Mouse (Mus musculus) adrenal gland, postnatal 4 days (tissue): Measurements from ENCODE around the gene Pigz. TPM values are rescaled to one million over a fixed set of nuclear protein-coding genes. Genes with fewer than 3 reads are reported as not detected.

Experiments
- DNase-seq, 2 experiments: peaks; one replicate each; pipeline ENCODE4 v3.0.0; 2021 to 2022; ENCODE audit warnings: low spot score in 2 of 2, mixed read lengths in 2 of 2
- long read RNA-seq, 2 experiments: library from polyadenylated mRNA; stranded (forward); transcript quantifications; one replicate each; pipeline ENCODE4 v2.0.0; 2021
- total RNA-seq, 2 experiments: library from RNA; stranded (reverse); gene quantifications; 2 replicates each; pipeline ENCODE4 v1.2.3; 2021

Gene Pigz
- total RNA-seq, result 1 to 10 TPM in 1 of 2 experiments, under 1 TPM in 1; 0.90 to 1.3 TPM
- long read RNA-seq, experiment 1, partial matches to known transcripts, result 0 of 1 reads
- long read RNA-seq, experiment 1, other reads (novel, unspliced or antisense), result 0 of 1 reads
- long read RNA-seq, experiment 2, partial matches to known transcripts, result 0 of 2 reads
- long read RNA-seq, experiment 2, other reads (novel, unspliced or antisense), result 1 of 2 reads

DNA sequence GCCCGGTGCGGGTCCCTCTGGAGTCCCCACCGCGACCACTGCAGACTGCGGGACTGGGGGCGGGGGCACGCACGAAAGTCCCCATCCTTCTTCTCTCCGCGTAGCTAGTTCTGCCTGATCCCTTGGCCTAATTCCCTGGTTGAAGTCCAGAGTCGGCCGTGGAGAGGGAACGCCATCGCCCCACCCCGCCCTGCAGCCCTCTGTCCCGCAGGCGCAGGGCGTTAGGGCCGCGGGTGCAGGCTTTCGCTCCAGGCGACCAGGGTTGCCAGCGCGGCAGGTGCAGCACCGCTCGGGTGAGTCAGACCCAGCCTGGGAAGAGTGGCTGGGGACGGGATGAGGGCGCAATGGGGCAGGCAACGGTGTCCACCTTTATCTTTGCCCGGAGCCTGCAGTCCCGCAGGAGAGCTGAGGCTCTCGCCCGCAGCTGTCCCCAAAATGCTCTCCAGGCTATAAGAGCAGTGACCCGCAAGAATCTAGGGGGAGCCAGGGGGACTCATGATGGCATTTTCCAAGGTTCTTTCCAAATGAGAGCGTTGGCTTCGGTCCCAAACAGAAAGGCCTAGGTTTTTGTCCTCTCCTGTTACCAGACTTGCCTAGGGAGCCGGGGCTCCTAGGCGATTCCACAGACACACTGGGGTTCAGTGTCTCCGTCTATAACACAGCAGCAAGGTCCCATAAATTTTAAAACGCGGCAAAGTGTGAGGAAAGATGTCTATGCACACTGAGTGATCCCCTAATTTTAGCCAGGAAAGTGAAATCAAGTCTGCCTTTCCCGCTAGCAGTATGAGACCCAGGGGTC, at the start of gene Pigz:
Gene Pigz (plus strand): TSS at position 101 of the 799 bp plus-strand sequence.
- no peak for DNase-seq

DNA sequence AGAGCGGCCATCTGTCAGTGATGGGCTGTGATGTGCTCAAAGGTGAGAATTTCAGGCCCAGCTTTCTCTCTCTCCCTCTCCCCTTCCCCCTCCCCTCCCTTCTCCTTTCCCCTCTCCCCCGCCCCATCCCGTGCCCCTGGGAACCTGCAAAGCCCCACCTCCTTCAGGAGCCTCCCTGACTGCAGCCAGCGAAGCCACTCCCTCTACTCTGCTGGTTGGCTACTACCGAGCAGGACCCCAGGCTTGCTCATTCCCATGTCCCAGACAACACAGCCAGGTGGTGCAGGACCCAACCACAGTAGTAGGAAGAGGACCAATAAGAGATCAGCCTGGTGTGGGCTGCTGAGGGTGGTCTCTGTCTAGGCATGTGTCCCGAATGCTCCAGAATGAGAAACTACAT, 49.7 kb upstream of the Pigz start:
- DNase-seq, result no peak

DNA sequence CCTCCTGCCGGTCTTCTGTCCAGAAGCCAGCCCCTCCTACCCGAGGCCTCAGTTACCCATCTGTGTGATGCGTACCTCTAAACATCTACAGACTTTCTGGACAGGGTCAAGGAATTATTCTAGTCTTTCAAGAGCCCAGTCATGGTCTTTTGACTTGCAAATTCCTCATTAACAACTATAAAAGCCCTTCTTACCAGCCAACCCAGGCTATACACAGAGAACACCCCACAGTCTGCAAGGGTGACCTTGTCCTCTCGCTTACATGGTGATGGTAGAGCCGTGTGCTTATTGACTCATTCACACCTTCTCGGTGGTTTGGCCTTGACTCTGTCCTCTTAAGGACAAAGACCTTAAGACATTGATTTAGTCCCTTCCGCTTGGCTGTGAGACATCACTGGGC, 42.7 kb upstream of the Pigz start:
- DNase-seq, result no peak

DNA sequence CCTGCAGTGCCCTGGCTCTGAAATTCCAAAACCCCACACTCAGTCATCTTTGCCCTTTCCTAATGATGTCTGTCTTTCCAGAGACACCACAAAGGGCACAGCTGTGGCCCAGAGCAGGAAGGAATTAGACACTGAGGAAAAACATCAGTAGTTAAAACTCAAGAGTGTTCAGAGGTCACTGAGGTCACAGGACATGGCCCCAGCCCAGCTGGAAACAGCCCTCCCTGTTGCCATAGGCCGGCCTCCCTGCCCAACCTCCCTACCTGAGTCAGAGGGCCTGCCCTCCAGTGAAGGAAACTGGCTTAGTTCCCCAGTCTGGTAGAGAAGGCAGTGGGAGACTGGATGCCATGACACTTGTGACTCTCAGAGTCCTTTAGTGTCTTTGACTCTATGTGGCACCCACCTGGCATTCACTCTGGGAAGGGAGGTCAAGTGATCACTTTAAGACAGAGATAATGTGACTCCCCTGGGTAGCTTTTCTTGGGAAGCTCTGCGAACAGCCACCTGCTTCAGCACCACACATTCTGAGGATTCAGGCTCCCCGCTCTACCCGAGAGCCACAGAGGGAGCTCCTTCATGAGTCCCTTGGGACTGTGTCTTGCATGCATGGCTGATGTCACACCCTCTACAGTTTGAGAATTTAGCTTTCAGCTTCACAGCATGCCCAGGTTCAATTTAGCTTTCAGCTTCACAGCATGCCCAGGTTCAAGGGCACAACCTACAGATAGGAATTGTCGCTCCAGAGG, 40.1 kb upstream of the Pigz start:
- DNase-seq, result no peak

DNA sequence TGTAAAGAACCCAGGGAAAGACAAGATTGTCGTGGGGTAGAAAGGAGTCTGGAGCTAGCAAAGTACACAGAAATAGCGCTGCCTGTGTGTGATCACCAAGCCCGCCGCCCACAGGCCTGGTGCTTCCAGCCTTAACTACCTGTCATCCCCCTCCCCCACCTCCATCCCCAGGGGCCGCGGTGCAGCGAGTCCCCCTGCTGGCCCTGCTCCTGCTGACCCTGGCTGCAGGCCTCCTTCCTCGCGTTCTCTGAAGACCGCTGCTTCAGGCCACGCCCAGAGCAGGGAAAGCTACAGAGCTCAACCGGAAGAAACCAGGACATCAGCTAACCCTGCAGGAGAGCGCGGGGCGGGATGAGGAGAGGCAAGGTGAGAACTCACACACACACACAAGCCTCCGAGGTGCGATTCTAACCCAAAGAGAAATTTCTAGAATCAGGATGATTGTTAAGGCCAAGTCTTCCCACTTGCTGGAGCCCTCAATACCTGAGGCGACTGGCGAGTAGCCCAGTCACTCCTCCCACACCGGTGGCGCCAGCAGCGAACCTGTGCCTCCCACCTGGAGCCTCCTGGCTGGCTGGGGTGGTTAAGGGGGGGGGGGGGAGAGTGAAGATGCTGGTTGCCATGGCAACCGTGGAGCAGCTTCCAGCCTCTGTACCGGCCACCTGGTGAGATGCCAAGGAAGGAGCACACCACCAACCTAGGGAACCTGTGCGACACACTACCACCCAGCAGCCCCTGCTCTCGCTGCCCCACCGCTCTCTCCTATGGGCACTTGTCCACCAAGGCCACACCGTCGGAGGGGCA, 36.5 kb upstream of the Pigz start:
- no peak for DNase-seq

DNA sequence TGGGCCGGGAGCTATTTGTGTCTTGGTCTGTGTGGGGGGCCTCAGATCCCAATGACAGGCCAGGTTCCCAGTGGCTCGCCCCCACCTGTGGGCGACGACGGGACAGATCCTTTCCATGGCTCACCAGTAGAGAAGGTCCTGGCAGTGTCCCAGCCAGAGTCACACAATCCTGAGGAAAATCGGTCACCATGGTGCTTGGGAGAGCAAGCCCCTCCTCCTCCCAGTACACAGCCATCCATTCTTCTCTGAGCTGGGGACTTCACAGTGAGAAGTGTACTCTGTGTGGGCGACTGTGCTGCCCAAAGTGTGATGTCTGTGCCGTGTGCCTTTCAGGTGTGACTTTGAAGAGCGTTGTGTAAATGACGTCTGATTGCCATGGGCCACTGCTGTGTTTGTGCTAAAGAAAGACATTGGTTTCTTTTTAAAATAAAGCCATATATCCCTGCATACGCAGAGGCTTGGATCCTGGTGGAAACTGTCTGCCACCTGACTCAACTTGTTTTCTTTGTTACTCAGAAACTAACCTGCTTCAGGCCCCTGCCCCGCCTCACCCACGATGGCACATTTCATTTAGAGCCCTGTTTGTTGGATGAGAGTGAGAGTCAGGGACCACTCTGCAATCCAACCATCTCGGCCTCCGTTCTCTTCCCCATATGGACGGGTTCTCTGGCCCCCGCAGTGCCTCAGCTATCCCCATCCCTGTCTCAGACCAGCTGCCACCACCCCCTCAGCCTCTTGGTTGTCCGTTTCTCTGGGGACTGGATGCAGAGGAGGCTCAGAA, 34.9 kb upstream of the Pigz start:
- DNase-seq, result no peak

DNA sequence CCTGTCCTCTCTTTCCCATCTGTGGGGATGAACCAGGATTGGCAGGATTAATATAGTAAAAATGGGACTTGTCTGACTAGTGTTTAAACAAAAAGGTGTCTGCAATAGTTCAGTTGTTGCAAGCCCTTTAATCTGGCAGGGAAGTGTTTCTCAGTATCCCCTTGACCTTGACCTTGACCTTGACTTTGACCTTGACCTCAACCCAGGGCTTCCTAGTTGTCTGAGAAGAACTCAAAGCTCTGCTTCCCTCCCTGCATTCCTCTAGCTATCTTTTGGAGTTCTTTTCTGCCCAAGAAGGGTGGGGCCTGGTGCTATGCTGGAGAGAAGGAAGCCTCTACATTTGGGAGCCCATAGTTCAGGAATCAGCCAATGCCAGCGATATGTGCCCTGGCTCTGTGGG, 31.8 kb upstream of the Pigz start:
- DNase-seq, result no peak

DNA sequence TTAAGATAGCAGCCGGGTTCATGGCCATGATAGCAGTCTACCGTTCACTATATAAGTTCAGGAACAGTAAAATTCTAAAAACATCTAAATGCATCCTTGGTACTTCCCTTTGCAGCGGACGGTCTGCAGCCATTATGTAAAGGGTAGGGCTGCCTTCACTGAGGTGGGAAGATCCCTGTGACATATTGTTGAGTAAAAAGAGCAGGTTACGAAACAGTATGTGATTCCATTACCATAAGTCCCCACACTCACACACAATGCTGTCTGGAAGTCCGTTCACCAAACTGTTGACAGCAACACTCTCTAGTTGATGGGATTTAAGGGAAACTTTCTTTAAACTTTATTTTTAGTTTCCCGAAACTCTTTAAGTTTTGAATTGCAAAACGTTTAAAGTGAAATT, 30.4 kb upstream of the Pigz start:
- no peak for DNase-seq

DNA sequence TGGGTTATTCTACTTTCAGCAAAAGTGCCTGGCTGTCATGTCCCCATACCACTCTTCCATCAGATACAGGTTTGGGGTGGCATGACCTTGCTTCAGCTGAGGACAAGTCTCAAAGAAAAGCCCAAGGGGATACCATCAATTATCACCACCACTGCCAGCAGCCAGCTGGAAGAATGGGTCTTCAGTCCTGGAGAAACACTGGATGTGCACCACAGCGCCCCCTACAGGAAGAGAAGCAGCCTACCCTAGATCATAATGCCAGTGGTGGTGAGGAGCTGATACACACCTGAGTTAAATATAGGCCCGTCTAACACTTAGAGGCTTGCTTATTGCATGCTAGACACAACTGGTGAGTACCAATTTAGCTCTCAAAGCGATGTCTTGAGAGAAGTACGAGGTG, 28.3 kb upstream of the Pigz start:
- DNase-seq, result no peak

DNA sequence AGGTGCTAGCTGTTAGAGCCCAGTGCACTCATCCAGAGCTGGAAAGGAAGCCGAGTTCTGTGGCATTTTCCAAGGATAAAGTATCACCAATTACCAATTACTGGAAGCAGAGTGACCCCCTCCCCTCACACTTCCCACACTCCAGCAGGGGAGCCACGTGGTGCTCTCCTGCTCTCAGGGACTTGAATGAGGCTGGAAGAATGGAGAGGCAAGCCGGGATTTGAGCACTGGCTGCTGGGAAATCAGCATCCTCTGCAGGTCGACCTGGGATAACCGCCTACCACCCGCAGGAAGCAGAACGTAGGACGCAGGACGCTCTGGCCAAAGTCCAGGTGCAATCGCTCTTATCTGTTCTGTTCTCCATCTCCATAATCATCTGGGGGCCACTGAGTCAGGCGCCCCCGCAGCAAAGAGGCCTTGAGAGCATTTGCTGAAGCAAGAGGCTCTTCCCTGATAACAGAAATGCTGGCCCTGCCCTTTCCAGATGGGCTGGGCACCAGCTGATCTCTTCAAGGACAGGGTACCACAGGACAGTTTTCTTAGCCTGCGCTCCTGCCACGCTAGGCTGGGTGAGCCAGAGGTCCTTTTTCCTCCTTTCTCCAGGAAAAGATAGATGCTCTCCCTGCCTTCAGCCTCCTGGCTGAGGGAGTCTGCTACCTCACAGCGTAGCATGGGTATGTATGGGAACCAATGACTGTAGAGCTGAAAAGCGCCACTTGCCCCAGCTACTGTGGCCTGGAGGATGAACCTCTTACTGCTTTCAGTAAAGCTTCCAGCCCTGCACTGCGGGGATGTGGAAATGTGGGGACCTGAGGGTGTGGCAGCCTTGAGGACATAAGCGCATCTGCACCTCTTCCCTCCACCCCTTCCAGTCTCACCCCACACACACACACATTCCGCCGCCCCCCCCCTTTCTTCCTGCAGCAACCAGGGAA, 27.5 kb upstream of the Pigz start:
- no peak for DNase-seq

DNA sequence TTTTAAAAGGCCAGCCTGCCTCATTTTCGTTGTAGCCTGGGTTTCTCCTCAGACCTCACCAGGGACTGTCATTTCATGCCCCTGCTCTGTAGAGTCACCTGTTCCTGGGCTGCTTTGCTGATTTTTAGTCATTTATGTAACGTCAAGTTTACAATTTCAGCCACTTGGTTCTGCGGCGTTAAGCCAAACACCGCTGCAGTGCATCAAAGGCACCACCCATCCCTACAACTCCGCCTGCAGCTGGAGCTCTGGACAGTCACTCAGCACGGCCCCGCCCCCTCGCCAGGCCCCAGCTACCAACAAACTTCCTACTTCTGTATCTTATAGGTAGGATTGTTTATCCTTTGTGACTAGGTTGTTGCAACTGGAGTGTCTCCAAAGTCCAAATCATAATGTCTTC, 26.8 kb upstream of the Pigz start:
- DNase-seq, result no peak

DNA sequence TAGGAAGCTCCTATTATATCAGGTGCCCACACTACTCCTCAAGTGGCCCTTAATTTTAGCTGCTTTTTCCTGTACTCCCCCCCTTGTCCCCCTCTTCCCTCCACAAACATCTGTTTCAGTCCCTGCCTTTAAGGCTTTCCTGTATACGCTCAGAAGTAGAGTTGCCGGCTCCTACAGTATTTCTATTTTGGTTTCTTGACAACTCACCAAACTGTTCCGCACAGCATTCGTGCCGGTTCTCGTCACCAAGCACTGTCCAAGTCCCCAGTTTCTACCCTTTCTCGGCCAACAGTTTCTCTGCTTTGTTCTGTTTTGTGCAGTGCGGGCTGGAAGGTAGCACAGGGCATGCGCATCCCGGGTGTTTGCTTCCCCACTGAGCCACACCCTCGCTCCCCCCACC, 24.7 kb upstream of the Pigz start:
- no peak for DNase-seq

DNA sequence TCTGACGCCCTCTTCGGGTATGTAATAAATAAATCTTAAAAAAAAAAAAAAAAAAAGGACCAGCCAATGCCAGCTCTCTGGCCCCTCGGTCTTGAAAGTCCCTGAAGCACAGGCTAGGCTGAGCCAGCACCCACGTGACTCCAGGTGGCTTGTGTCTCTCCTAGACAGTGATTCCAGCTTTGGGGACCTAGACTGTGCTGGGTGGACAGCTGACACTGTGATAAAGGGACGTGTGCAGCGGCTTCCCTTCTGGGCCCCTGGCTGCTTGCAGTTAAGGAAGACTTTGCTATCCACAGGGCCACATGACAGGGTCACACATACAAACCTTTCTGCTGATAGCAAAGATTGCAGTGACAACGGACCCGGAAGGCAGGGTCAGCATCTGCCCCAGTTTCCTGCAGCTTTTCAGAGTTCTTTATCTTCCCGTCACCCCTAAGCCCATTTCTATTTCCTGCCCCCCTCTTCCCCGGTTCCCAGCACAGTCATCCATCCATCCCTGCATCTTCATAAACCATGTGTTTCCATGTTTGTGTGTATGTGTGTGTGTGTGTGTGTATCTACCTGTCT, 23.3 kb upstream of the Pigz start:
- no peak for DNase-seq

DNA sequence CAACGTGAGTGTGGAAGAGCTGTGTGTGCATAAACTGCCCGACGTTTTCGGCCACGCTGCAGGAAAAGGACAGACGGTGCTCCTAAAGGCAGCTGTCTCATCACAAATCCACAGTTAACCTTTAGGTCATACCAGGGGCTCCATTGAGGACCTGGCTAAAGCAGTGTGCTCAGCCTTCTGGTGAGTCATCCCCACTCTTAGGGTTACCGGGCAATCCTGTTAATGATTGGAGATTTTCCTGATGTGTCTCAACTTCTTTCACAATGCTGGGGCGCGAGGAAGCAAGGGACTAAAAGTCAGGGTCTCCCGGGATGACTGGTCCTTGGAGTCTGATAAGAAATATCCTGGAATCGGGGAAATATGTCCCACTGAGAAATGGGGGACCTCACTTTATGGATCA, 15.9 kb upstream of the Pigz start:
- DNase-seq, result no peak

DNA sequence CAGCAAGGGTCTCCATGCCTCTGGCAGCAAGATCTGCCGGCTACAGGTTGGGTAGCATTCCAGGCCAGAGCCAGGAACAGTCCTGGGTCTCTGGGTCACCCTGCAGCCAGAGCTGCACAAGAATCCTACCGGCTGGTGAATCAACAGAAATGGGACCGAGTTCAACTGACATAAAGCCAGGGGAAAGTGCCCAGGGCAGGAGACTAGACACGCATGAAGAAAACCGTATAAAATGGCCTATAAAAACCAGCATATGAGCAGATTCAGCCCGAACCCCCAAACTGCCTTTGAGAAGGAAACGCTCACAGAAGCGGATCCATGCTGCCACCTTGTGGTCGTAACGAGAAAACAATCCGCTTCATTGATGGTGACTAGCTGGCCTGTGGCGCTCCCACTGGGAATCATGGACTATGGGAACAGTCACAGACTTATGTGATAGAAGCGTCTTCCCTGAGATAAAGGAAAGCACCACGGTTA, 15.4 kb upstream of the Pigz start:
- peak; percentile 32 to 37 for DNase-seq

DNA sequence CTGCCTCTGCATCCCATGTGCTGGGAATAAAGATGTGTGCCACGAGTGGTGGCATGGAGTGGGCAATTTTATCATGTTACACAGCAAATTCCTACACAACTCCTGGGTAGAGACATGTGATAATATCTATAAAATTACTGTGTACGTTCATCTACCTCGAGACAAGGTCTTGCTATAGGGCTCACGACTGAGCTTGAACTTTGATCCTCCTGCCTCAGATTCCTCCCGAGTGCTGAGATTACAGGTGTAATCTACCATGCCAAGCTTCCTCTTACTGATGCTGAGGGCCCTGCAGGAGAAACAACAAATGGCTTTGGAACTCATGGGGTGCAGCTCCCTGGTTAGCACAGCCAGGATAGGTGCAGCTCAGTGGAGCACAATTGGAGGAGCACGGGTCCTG, 9.3 kb upstream of the Pigz start:
- no peak for DNase-seq

DNA sequence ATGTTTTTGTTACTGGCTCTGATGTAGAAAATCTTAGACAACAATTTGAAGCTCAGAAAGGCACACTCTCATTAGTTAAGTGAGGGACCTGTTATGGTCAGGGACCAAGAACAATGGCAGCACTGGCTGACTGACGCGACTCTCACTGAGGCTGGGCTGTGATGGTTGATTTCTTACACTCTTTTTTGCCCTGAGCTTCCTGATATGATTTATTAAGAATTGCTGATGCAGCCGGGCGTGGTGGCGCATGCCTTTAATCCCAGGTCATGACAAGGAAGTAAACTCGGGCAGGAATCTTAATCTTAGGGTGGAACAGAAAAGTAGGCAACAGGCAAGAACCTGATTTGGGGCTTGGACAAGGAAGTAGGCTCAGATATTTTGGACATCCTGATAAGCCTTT, 7.6 kb upstream of the Pigz start:
- DNase-seq, result no peak

DNA sequence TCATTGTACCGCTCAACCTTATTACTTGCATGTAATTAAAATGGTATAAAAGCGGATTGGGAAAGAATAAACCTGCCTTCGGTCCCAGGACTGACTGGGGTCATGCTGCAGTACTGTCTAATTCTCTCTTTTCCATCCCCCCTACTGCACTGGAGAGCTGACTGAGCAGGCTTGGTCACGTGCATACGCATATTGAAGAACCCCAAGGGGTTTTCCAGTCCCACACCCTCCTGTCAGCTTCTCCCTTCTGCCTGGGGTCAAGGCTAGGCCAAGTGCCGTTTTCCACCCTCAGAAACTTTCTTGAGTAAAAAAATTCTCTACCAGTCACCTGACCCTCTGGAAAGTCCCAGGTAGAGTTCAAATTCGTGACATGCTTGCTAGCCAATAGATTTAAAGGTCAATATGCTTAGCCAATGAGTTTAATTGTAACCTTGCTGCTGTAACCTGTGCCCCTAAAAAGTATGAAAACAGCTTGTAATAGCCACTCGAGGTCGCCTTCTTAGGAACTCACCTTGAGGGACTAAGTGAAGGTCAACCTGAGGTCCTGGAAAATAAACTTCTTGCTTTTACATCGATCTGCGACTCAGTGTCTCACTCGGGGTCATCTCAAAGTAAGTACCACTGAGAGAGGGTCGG, 7.0 kb upstream of the Pigz start:
- no peak for DNase-seq

DNA sequence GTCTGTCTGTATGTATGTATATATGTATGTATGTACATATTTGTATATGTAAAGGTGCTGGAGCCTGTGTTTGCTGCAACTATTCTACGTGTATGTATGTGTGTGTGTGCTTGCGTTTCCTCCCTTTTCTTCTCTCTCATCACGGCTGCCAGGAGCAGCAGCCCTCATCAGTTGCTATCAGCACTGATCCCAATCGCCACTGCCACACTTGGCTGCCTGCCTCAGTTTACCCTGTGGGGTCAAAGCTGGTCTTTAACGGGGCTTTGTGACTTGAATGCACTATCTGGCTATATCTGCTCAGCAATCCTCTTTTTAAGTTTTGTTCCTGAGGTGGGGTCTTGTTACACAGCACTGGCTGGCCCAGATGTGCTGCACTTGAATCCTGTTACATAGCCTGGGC, 6.2 kb upstream of the Pigz start:
- DNase-seq, result no peak
